Comparison of ENCODE assay signal across 9 mouse cellular contexts in the genomic region with DNA sequence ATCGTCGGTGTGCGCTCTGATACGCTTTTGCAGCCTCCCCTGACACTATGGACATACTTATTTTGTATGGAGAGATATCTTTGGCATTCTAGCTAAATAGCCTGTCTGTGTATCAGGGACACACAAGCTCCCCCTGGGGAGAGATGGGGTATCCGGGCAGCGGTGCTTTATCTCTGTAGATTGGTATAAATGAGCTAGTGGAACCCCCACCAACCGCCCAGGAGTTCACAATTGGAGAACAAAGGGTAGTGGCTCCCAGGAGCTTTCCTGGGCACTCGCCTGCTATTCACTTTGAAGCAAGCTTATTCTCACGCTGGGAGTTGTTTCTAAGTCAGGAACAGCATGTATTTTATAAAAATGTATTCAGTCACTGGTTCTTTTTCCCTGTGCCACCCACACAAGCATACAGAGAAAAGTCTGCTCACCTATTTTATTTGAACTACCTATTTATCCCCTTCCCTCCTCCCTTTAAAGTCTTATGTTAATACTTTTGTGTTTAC.
DNase-seq lines count a peak whose midpoint lies in the region; ATAC-seq lines count a peak whose summit lies in the region.
"Had no signal": no experiment of that assay in that cellular context is flagged by ENCODE, and none has a peak within 500 bp of the region (broad histone marks: within the 10 kb centered on the region; RNA-seq: fewer than 3 reads in every experiment).

No protein-coding gene starts in this region.

- H3K4me1 ChIP-seq in forebrain, embryonic 12.5 days: peaks cover 57% of the 10 kb centered on the region
- peaks cover 16% of the 10 kb centered on the region for H3K4me1 ChIP-seq in intestine, embryonic 14.5 days (replicated peaks; ENCODE audit: control insufficient read depth, insufficient read depth, low read length)
- H3K4me1 ChIP-seq in neural tube, embryonic 13.5 days (replicated peaks): peaks cover 91% of the 10 kb centered on the region

- no peaks in the 10 kb centered on the region for H3K27me3 ChIP-seq in forebrain, embryonic 12.5 days
- H3K27me3 ChIP-seq in intestine, embryonic 14.5 days (replicated peaks; ENCODE audit: control insufficient read depth, insufficient read depth, low read length): no peaks in the 10 kb centered on the region
- H3K27me3 ChIP-seq in neural tube, embryonic 13.5 days: no peaks in the 10 kb centered on the region
- H3K27me3 ChIP-seq: Patski had no signal

- no peaks in the 10 kb centered on the region for H3K36me3 ChIP-seq in forebrain, embryonic 12.5 days (replicated peaks)
- H3K36me3 ChIP-seq in intestine, embryonic 14.5 days (ENCODE audit: control insufficient read depth, insufficient read depth, low read length): no peaks in the 10 kb centered on the region
- no peaks in the 10 kb centered on the region for H3K36me3 ChIP-seq in neural tube, embryonic 13.5 days

- ATAC-seq in forebrain, embryonic 12.5 days (ENCODE audit: low FRiP score): no peak
- no peak for ATAC-seq in intestine, embryonic 14.5 days (replicated peaks; ENCODE audit: low FRiP score, low TSS enrichment, low read depth)
- ATAC-seq in neural tube, embryonic 13.5 days (ENCODE audit: low read depth): peak; percentile 16; the same call in 1 of the 2 replicates
- ATAC-seq: Patski had no signal

- peak; percentile 41 to 49 for DNase-seq in layer of hippocampus, postnatal 14 days (ENCODE audit: low spot score in 2 of 2)
- no peak for DNase-seq in layer of hippocampus, postnatal 25 days (ENCODE audit: extremely low spot score in 1 of 2, low spot score in 1 of 2)
- peak; percentile 53 for DNase-seq in intestine, embryonic 14.5 days (ENCODE audit: low spot score)
- no peak for DNase-seq in adrenal gland, adult 8-10 months
- DNase-seq in cerebellum, adult 11 months: no peak
- DNase-seq: kidney, postnatal 36 days had no signal

- 21% methylated on average over 9 of the region's 9 CpGs for WGBS in forebrain, embryonic 12.5 days
- 55% methylated on average over 9 of the region's 9 CpGs for WGBS in intestine, embryonic 14.5 days
- 11% methylated on average over 9 of the region's 9 CpGs for WGBS in neural tube, embryonic 13.5 days

- peak overlapping the region; percentile 19; the same call in 1 of the 2 replicates for H3K4me3 ChIP-seq in forebrain, embryonic 12.5 days (replicated peaks)
- H3K4me3 ChIP-seq in intestine, embryonic 14.5 days (ENCODE audit: low read depth, low read length): no peak overlapping the region
- peak overlapping the region; percentile 19 for H3K4me3 ChIP-seq in neural tube, embryonic 13.5 days

- H3K27ac ChIP-seq in forebrain, embryonic 12.5 days: peak overlapping the region; percentile 89
- H3K27ac ChIP-seq in intestine, embryonic 14.5 days (ENCODE audit: low read depth): peak overlapping the region; percentile 34; the same call in 1 of the 2 replicates
- peak overlapping the region; percentile 96 for H3K27ac ChIP-seq in neural tube, embryonic 13.5 days (replicated peaks)

- peak overlapping the region; percentile 45 for H3K9ac ChIP-seq in forebrain, embryonic 12.5 days
- H3K9ac ChIP-seq in intestine, embryonic 14.5 days (ENCODE audit: low read length): no peak overlapping the region
- H3K9ac ChIP-seq in neural tube, embryonic 13.5 days: peak overlapping the region; percentile 68

- H3K9me3 ChIP-seq in forebrain, embryonic 12.5 days: no peaks in the 10 kb centered on the region
- no peaks in the 10 kb centered on the region for H3K9me3 ChIP-seq in intestine, embryonic 14.5 days (ENCODE audit: control insufficient read depth, low read length)
- H3K9me3 ChIP-seq in neural tube, embryonic 13.5 days: no peaks in the 10 kb centered on the region

- H3K4me2 ChIP-seq in forebrain, embryonic 12.5 days: peak overlapping the region; percentile 47
- H3K4me2 ChIP-seq in intestine, embryonic 14.5 days (ENCODE audit: low read length): peak overlapping the region; percentile 42
- peak overlapping the region; percentile 55 for H3K4me2 ChIP-seq in neural tube, embryonic 13.5 days

Comparison
In these comparisons a context has a peak if more than half of its experiments do, and no peak if none do; other contexts are left out.
1. DNase-seq: peak in layer of hippocampus, postnatal 14 days (2 of 2) and intestine, embryonic 14.5 days (single experiment); none in layer of hippocampus, postnatal 25 days (0 of 2), adrenal gland, adult 8-10 months (single experiment) and cerebellum, adult 11 months (single experiment).
2. H3K27ac ChIP-seq: peak in every context shown above with its lines; median percentile 96 in neural tube, embryonic 13.5 days; 89 in forebrain, embryonic 12.5 days; 34 in intestine, embryonic 14.5 days.
3. Peak in every context shown above with its lines, with median percentiles within 50 percentile points of each other: H3K4me2 ChIP-seq.